Mouse (Mus musculus) ES-E14 (cell line): Measurements from ENCODE around the gene Asic2.

ENCODE experiments used
- HCFC1 ChIP-seq: IDR thresholded peaks from 2 replicates; pipeline ENCODE4 v1.6.1; 2012; ENCODE audit warnings: low read length, inconsistent platforms, borderline replicate concordance; ENCODE audit not compliant: insufficient read depth
- MAFK ChIP-seq: IDR thresholded peaks from 2 replicates; pipeline ENCODE4 v1.6.1; 2014; ENCODE audit warnings: mild to moderate bottlenecking, low read depth, low read length, inconsistent platforms; ENCODE audit not compliant: insufficient read depth
- ZNF384 ChIP-seq: IDR thresholded peaks from 2 replicates; pipeline ENCODE4 v1.6.1; 2012; ENCODE audit warnings: low read depth, low read length, inconsistent platforms

DNA sequence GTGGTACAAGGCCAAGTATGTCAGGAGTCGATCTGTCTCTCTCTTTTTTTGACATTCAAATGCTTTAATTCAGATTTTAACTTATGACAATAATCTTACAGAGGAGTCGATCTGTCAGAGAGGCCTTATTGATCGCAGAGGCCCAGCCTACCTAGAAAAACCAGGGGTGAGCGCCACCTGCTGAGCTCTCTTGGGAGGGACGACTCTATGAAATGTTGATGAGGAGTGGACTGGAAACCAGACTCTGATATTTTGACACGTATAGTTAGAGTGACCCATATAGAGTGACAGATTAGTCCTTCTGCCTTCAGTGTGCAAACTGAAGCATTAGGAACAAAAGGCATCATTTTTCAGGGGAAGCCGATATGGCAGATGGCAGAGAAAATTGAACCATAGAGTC lies 385.1 kb downstream of the Asic2 start:
- TF ChIP-seq MAFK = no peak
- TF ChIP-seq HCFC1 = no peak
- no peak for TF ChIP-seq ZNF384
